Mouse (Mus musculus) T-helper 1 cell (primary cell): ENCODE results near the gene Setd5.

ENCODE experiments used
- in situ Hi-C: fragments of 300-600 bp; cut with MboI, MseI; formaldehyde crosslinking; loops from one replicate; pipeline ENCODE4 v1.15.1; 2025; ENCODE audit warnings: high pct_unique_total_duplicates

Setd5 gene

DNA sequence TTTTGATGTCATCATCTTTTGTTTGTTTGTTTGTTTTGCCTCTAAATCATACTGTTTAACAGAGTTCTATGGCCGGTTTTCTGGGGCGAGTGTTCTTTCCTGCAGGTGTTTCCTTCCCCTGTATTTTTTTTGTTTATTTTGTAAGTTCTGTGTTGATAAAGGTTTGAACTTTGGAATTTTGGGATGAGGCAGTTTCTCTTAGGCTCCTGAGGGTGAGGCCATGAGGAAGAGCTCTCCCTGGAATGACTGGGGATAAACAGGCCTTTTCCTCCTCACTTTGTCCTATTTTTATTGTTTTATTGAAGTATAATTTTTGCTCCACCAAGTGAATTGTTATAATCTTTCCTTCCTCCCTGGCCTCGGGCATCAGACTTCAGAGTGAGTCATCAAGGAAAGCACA is 24.2 kb upstream of the Setd5 start:
- in situ Hi-C loops: no loop called here

DNA sequence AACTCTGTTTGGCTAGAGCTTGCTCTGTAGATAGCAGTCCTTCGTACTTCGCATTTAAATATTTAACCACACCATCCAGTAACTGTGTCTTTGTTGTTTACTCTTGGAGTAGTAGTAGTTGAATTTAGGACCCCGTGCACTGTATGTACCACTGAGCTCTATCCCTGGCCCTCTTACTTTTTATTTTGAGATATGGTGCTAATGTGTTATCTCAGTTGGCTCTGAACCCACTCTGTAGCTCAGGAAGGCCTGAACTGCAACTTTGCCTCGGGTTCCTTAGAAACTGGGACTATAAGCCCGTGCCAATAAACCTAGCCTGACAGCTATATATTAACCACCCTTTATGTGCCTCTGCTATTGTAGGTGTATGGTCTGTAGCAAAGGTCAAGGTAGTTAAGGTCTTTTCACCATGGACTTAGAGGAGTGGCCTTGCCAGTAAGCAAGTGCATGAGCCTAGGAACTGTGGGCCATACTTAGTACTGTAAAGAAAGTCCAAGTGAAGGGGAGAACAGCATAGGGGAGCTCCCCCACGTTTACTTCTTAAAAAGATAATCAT is 22.5 kb upstream of the Setd5 start:
- in situ Hi-C loops: no loop called here

DNA sequence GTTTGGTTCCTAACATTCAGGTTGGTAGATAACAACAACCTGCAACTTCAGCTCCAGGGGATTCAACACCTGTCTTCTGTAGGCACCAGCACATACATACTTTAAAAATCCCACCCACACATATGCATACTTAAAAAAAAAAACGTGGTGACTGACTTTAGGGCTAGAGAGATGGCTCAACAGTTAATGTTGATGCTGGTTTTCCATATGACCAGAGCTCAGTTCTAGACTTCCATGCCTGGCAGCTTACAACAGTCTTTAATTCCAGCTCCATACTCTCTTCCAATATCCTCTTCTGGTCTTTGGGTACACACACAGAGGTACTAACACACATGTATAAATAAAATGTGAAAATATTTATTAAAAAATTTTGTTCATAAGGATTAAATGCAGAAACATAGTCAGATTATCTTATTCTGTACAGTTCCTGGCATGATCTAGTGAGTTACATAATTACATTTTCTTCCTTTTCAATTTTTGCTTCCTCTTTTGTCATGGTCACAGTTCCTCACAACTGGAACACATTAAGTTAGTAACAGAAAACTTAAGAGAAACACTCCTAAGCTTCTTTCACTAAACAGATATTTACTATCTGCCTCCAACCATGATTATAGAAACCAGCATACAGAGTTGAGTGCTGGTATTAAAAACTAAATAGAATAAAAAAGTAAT is 16.1 kb upstream of the Setd5 start:
- in situ Hi-C loops: loop anchor here (5.0 kb wide), 2 partner anchors 51 to 256 kb away; no protein-coding TSS in a partner anchor

DNA sequence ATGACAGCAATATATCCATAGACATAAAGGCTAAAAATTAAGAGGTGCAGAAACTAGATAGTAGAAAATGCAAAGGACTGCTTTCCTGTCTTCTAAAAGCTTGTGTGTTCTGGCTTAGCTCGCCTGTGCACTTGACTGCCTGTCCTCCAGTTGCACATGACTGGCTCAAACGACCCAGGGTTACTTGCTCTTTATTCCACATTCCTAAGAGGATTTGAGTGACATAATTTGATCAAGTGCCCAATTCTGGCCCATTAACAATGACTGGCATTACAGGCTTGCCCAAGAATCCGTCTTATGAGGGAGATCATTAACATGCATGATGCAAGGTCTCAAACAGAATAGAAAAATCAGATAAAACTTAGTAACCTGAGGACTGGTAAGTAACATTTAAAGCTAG is 14.9 kb upstream of the Setd5 start:
- in situ Hi-C loops: loop anchor here (5.0 kb wide), 2 partner anchors 50 to 255 kb away; no protein-coding TSS in a partner anchor

DNA sequence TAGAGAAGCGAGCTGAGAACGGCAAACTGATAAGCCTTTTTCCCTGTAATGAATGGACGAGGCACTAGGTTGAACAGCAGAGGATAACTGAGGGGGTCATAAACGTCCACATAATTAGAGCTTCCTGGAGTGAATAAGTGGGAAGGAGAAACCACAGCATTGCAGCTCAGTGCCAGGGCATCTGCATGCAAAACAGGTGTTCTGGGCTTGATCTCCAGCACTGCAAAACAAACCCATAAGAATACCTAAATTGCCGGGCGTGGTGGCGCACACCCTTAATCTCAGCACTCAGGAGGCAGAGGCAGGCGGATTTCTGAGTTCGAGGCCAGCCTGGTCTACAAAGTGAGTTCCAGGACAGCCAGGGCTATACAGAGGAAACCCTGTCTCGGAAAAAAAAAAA is 13.8 kb upstream of the Setd5 start:
- in situ Hi-C loops: loop anchor here (5.0 kb wide), 2 partner anchors 49 to 254 kb away; no protein-coding TSS in a partner anchor

DNA sequence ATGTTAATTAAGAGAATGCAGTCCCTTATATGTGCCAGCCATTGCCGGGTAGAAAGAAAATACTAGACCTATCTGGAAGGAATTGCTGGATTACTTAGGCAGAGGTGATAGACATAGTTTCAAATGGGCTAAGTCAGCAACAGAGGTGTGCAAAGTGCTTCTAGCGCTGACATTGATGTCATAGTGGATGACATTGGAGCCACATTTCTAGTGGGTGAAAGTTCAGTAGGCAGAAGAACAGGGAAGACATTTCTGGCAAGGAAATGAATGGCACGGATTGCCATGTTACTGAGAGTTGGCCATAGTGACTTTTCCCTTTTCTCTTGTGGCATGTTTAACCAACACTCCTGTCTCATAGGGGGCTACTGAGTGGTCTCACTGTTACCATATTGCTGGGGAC is 12.0 kb upstream of the Setd5 start:
- in situ Hi-C loops: no loop called here

DNA sequence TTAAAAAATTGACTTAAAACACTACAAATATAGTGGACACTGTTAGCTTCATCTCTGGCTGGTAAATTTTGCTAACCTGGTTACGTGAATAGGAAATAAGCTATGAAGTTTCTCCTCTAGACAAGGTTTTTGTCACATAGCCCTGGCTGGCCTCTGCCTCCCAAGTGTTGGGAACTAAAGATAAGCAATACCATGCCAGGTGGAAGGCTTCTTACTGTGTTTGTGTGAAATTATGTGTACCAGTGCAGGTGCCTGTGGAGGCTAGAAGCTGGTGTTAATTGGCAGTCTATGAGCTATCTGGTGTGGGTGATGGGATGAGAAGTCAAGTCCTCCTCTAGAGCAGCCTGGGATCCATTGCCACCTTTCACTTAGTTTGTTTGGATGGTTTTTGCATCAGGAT is 8.0 kb upstream of the Setd5 start:
- in situ Hi-C loops: no loop called here

DNA sequence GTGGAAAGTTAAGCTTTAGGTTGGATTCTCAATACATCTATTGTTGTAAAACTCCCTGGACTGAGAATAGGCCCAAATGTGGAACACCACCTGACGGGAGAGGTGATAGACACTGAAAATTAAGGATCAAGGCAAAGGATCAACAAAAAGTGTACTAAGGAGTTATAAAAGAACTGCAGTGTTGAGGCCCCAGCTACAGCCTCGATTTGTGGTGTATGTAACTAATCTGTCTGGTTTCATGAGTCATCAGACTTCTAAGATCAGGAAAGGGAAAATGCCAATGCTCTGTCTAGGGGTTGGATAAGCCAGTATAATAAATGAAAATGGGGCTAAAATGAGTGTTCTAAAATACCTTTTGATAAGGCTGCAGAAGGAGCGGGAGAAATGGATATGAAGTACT is 1.9 kb upstream of the Setd5 start:
- in situ Hi-C loops: no loop called here

DNA sequence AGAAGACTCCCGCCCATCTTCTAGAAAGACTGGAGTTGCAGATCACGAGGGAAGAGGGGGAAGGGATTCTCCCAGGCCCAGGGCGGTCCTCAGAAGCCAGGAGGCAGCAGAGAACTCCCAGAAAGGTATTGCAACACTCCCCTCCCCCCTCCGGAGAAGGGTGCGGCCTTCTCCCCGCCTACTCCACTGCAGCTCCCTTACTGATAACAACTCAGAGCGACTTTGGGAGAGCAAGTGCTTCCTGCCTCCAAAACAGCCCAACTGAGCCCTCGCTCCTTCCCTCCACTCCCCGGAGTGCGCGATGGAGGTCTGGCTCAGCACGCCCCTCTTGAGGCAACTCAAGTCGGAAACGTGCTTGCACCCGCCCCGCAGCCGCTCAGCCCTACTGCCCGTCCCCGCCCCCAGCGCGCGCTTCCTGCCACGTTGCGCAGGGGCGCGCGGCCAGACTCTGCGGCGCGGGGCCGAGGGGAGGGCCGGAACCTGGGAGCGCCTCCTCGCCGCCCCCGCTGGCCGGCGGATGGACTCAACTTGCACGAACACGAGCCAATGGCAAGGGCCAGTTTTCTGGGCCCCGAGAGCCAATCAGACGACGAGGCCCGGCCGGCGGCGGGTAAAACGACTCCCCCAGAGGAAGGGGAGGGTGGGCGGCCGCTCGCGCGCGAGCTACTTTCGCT is 1.0 kb upstream of the Setd5 start:
- in situ Hi-C loops: no loop called here

DNA sequence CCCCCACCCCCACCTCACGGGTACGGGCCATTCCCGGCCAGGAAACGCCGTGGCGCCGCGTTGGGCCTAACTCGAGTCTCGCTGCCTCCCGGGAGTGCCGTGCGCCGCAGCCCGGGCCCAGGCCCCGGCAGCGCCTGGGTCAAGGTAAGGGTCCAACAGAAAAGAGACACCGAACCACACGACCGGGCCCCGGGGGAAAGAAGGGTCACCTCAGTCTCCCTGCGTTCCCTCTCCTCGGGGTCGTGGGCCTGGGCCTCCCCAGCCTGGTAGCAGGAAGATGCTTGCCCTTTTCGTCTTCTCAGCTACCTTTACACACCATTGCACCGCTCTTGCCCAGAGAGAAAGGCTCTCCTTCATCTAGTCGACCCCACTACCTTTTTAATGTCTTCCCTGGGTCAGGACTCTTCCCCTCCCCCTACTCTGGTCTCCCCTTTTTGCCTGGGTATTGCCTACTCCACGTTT is 435 bp downstream of the Setd5 start:
- in situ Hi-C loops: no loop called here

DNA sequence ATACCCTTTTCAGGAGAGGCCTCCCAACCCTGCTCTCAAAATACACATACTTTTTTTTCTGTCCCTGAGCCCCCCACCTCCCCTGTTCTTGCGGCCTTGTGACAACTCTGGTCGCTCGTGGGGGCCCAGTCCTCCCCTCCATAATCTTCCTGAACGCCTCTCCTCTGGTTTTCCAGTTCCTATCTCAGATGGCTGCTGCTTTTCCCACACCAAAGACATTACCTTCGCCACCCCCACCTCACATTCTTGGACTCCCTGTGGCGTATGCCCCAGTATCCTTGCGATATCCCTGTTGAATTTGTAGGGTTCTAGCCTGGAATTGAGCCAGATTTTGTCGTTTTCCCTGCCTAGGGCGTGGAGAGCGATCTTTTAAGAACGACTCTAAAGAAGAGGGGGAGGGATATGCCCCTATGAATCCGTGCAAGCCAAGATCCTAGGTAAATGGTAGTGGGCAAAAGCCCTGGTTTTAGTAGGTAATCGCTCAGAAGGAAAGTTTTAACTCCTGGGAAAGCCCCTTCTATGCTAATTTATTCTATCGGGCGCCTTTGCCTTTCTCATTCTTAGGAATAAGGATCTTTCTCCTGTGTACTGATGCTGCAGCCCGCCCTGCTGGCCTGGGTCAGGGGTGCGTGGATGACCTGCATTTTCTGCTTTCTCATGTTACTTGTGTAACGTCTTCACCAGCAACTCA is 1.0 kb downstream of the Setd5 start:
- in situ Hi-C loops: no loop called here

DNA sequence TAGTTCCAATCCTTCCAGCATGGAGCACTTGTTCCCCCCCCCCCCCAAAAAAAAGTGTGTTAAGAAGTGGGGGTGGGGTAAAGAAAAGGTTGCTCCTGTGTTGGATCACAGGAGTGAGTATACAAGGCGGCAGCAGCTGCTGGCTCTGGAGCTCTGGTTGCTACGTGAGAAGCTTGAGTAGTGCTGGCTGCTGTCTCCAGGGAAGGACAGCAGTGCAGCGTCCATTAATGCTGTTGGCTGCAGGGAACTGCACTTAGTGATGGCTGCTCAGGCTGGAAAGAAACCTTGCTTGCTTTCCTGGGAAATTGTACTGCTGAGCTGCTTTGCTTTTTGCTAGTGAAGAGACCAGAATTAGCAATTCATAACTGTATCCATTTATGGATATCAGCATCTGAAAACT is 2.3 kb downstream of the Setd5 start:
- in situ Hi-C loops: no loop called here

DNA sequence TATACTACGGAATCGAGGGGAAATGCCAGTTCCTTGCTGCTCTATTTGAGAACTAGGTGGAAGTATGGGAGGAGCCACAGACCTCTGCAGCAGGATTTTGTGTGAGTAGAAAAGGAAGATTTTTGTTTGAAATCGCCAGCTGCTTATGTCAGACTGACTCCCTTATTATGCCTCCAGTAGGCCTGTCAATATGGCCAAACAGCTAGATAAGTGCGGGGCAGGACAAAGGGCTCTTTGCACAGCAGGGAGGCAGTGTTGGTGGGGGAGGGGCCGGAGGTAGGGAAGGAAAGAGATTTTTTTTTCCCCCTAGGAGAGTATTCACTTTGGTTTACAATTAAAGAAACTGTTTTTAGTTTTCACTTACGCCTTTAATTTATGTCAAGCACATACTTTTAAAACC is 5.1 kb downstream of the Setd5 start:
- in situ Hi-C loops: no loop called here

DNA sequence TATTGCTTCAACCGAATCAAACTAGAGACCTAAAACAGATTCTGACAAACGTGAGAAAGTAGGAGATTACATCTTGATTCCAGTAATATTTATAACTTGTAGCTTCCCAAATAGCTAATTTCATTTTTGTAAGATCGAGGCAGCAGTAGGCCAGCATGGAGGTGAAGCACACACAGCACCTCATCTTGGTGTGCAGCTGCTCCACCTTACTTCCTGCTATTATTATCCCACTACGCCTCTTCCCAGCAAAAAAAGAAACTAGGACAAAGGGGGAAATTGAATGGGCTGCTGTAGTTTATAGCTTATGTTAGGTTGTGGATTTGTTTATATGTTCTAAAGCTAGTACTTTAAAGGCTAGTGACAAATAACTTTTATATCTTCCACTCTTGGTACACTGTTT is 7.4 kb downstream of the Setd5 start:
- in situ Hi-C loops: no loop called here

DNA sequence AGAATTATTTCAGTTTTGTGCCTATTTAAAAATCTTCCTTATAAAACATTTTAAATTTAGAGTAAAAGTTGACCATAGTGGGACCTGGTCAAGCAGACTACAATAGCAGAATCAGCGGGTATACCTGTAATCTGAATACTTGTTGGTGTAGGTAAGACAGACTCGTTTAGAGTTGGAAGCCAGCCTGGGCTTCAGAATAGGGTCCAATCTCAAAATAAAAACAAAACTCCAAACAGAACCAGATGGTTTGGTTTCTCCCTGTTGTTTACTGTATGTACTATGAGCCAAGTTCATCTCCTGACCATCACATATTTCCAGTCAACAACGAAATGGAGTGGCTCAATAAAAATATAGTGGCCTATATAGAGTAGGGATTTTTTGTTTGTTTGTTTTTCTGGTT is 16.0 kb downstream of the Setd5 start:
- in situ Hi-C loops: no loop called here

DNA sequence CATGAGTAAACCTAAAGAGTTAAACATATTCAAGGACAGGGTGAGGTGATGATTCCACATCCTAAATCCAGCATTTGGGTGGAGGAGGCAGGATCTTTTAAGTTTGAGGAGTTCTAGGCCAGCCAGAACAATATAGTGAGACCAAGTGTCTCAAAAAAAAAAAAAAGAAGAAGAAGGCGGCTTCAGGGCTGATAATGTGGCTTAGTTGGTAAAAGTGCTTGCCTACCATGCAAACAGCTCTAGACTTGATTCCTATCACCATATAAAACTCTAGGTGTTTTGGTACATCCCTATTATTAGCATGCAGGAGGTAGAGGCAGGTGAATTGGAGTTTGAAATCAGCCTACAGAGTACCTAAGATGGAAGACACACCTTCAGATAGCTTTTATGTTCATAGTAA is 18.4 kb downstream of the Setd5 start:
- in situ Hi-C loops: no loop called here

DNA sequence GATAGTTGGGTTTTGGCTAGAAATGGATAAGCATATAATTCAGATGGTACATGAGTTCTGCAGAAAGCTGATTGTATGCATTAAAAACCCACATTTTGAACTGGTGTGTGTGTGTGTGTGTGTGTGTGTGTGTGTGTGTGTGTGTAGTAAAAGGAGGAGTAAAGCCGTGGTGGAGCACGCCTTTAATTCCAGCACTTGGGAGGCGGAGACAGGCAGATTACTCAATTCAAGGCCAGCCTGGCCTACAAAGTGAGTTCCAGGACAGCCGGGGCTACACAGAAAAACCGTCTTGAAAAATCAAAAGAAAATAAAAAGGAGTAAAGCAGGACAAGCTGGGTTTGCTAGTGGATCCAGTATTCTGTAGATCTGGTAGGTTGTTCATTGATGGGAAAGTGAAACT is 20.5 kb downstream of the Setd5 start:
- in situ Hi-C loops: no loop called here

DNA sequence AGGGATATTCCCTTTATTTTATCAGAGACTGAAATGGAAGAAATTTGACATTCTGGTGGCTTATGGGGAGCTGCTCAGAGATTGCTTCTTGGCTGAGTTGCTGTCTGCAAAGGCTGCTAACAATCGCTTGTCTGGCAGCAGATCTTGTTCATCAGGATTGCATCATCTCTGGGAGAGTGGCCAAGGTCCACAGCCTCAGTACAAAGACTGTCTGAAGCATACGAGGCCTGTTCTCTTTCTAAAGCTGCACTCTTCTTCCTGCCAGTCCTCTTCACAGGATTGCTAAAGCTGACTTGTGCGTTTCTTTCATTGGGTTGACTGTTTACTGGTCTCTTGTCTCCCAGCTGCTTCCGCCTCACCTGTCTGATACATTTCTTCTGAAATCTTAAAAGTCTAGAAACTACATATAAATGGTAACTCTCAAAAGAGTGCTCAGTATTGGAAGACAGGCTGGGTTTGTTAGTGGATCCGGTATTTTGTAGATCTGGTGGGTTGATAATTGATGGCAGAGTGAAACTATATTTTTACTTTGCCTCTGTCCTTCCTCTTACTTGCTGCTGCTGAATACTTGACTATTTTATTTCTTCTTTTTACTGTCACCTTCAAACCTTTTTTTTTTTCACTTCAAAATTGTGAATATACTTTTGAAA is 22.6 kb downstream of the Setd5 start:
- in situ Hi-C loops: no loop called here

DNA sequence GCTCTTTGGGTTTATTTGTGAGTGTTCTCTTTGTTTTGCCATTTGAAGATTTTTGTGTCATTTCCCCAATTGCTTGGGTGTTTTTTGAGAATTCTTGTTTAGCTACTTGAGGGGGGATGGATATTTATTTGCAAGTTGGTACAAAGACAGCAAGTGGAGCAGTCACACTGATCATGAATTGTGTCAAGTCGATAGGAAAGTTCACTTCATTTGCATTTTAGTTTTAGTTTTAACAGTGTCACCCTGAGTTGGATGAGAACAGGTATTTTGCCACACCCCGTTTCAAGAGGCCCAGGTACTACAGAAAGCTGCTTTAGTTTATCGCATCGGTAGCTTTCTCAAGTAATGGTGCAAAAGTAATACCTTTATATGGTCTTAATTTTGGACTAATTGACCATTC is 25.4 kb downstream of the Setd5 start:
- in situ Hi-C loops: no loop called here

DNA sequence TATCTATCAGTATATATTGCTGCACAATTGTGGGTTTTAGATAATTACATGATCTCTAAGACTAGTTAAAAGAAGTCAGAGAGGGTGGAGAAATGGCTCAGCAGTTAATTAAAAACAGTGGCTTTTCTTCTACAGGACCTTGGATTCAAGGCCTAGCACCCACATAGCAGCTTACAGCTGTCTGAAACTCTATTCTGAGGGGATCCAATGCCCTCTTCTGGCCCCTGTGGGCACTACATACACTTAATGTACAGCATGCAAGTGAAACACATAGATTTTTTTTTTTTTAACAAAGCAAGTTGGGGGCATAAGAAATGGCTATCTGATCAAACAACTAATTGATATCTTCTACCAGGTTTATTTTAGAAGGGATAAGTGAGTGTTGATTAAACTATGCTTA is 26.6 kb downstream of the Setd5 start:
- in situ Hi-C loops: no loop called here

DNA sequence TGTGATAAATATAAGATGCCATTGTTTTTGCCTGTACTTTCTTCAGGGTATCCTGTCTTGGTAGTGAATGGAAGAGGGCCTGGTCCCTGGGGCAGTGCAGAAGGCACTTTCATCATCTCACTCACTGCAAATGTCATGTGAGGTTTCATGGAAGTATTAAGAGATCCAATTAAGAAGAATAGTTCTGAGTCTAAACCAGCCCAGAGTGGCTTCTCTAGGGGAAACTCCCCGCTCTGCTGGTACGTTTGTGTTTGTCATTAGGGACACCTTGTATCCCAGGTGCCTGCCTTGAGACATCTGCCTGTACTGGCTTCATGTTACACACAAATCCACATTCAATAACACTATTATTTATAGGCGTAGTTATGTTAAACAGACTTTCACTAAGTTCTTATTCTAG is 32.2 kb downstream of the Setd5 start:
- in situ Hi-C loops: no loop called here

DNA sequence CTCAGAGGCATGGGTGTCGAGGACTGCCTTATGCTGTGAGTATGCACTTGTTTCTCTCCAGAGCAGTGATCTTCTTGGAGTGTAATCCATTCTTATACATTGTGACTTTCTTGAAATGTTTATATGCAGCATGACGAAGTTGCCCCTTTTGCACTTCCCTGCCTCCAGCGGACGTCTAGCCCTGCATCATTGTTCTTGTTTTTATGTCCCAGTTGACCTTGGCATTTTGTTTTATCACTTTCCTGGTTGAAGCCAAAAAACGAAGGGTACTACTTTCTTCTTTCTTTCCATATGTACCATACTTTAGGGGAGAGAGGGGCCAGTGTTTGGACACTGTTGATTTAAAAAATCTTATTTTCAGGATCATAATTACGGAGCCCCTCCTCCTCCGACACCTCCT is 32.8 kb downstream of the Setd5 start:
- in situ Hi-C loops: loop anchor here (5.0 to 10.0 kb wide), 3 partner anchors 37 to 595 kb away; no protein-coding TSS in a partner anchor
